Mouse (Mus musculus) CD4-positive naive resting alpha-beta T cell, adult 76 days (primary cell): ENCODE measurements around the gene Piwil1. TPM values are rescaled to one million over a fixed set of nuclear protein-coding genes. Genes with fewer than 3 reads are reported as not detected.

ENCODE experiments used
- total RNA-seq: library from RNA; stranded (reverse); gene quantifications from one replicate; pipeline ENCODE4 v1.2.4, GENCODE M21; 2023

The Piwil1 gene
- total RNA-seq = not detected

GRCm38 (mm10) chr5:128702224-128702623 is at the start of gene Piwil1:
TSS of gene Piwil1 (plus strand) at chr5:128702524.

Other genes with a start within 250 kb of the Piwil1 start
- gene Fzd10, start 101.7 kb upstream of the Piwil1 start, total RNA-seq = 0.32 TPM